Mouse (Mus musculus) hindbrain, embryonic 10.5 days (tissue): Measurements from ENCODE around the gene Slc1a1. TPM values are rescaled to one million over a fixed set of nuclear protein-coding genes. Genes with fewer than 3 reads are reported as not detected.

ENCODE experiments used
- DNase-seq: peaks from one replicate; pipeline ENCODE4 v3.0.0-alpha.2; 2017; ENCODE audit warnings: low spot score
- H3K27ac ChIP-seq: fragments of 300-500 bp; sonication (generic); 2 replicates; pipeline ENCODE4 v1.5.1; 2016; ENCODE audit warnings: mild to moderate bottlenecking, moderate library complexity
- H3K27me3 ChIP-seq: fragments of 300-500 bp; sonication (generic); 2 replicates; pipeline ENCODE4 v1.6.1; 2016; ENCODE audit warnings: mild to moderate bottlenecking; ENCODE audit not compliant: poor library complexity, insufficient read depth, severe bottlenecking
- H3K36me3 ChIP-seq: fragments of 300-500 bp; sonication (generic); 2 replicates; pipeline ENCODE4 v1.6.1; 2016; ENCODE audit warnings: mild to moderate bottlenecking, moderate library complexity
- H3K4me1 ChIP-seq: fragments of 300-500 bp; sonication (generic); replicated peaks from 2 replicates; pipeline ENCODE4 v1.6.1; 2016; ENCODE audit warnings: mild to moderate bottlenecking
- H3K4me3 ChIP-seq: fragments of 300-500 bp; sonication (generic); 2 replicates; pipeline ENCODE4 v1.5.1; 2016; ENCODE audit warnings: mild to moderate bottlenecking, moderate library complexity
- H3K9me3 ChIP-seq: fragments of 300-500 bp; sonication (generic); 2 replicates; pipeline ENCODE4 v1.6.1; 2016; ENCODE audit warnings: mild to moderate bottlenecking, moderate library complexity
- WGBS: fragments of 180-500 bp; shearing (Covaris S2); methylation state at CpG from one replicate; pipeline ENCODE4 v1.1.7; 2016; 5-methylcytosine and 5-hydroxymethylcytosine counted together
- polyA plus RNA-seq: library from polyadenylated mRNA; unstranded; fragments of >200 nt; fragmentation: Nextera tagmentation; extraction: Ambion mirVana; gene quantifications from 2 replicates; pipeline ENCODE4 v1.2.1, GENCODE M21; 2016

Gene Slc1a1
- polyA plus RNA-seq, result 0.42 and 1.2 TPM in 2 replicates

GRCm38 (mm10) chr19:28834798-28835499 lies at the start of gene Slc1a1:
Gene Slc1a1 (plus strand): TSS chr19:28835049.
- under 1% methylated on average over 68 of the region's 68 CpGs for WGBS
- Histone ChIP-seq H3K4me1 (peaks cover 12% of the 10 kb centered on the region; the same call in 1 of the 2 replicates), H3K36me3 (no peaks in the 10 kb centered on the region), H3K27ac (peak within 1 kb of the TSS; percentile 50), H3K4me3 (peak within 1 kb of the TSS; percentile 72), H3K27me3 (peaks cover 45% of the 10 kb centered on the region), H3K9me3 (no peaks in the 10 kb centered on the region)
- peak; percentile 59 for DNase-seq

- Histone ChIP-seq H3K4me1 (no peaks in the 10 kb centered on the region), H3K27ac (no peak overlapping the region), H3K27me3 (no peaks in the 10 kb centered on the region), H3K9me3 (no peaks in the 10 kb centered on the region), H3K4me3 (no peak overlapping the region), H3K36me3 (no peaks in the 10 kb centered on the region)
- WGBS, result 55% methylated on average over 1 of the region's 1 CpGs
- no peak for DNase-seq
Observed at GRCm38 (mm10) chr19:28790196-28790595, 44.7 kb upstream of the Slc1a1 start.

- WGBS, result 89% methylated on average over 2 of the region's 2 CpGs
- Histone ChIP-seq H3K27ac (no peak overlapping the region), H3K27me3 (no peaks in the 10 kb centered on the region), H3K9me3 (no peaks in the 10 kb centered on the region), H3K4me3 (no peak overlapping the region), H3K4me1 (peaks cover 3% of the 10 kb centered on the region; the same call in 1 of the 2 replicates), H3K36me3 (no peaks in the 10 kb centered on the region)
- no peak for DNase-seq
Observed at GRCm38 (mm10) chr19:28793307-28793706, 41.5 kb upstream of the Slc1a1 start.

- 69% methylated on average over 5 of the region's 5 CpGs for WGBS
- Histone ChIP-seq H3K4me3 (no peak overlapping the region), H3K36me3 (no peaks in the 10 kb centered on the region), H3K27me3 (no peaks in the 10 kb centered on the region), H3K9me3 (no peaks in the 10 kb centered on the region), H3K27ac (no peak overlapping the region), H3K4me1 (peaks cover 4% of the 10 kb centered on the region; the same call in 1 of the 2 replicates)
- DNase-seq, result no peak
Observed at GRCm38 (mm10) chr19:28796146-28796848, 38.6 kb upstream of the Slc1a1 start.

GRCm38 (mm10) chr19:28796966-28797365 lies 37.9 kb upstream of the Slc1a1 start:
- H3K36me3 ChIP-seq, result no peaks in the 10 kb centered on the region
- H3K27ac ChIP-seq, result no peak overlapping the region
- H3K4me1 ChIP-seq, result peaks cover 4% of the 10 kb centered on the region; the same call in 1 of the 2 replicates
- H3K27me3 ChIP-seq, result no peaks in the 10 kb centered on the region
- no peak overlapping the region for H3K4me3 ChIP-seq
- DNase-seq, result no peak
- no peaks in the 10 kb centered on the region for H3K9me3 ChIP-seq
- 74% methylated on average over 1 of the region's 1 CpGs for WGBS

GRCm38 (mm10) chr19:28797611-28798010 lies 37.2 kb upstream of the Slc1a1 start:
- H3K27me3 ChIP-seq, result no peaks in the 10 kb centered on the region
- H3K27ac ChIP-seq, result no peak overlapping the region
- no peak for DNase-seq
- WGBS, result 89% methylated on average over 6 of the region's 6 CpGs
- H3K36me3 ChIP-seq, result no peaks in the 10 kb centered on the region
- H3K4me3 ChIP-seq, result no peak overlapping the region
- no peaks in the 10 kb centered on the region for H3K9me3 ChIP-seq
- H3K4me1 ChIP-seq, result peaks cover 4% of the 10 kb centered on the region; the same call in 1 of the 2 replicates

DNA sequence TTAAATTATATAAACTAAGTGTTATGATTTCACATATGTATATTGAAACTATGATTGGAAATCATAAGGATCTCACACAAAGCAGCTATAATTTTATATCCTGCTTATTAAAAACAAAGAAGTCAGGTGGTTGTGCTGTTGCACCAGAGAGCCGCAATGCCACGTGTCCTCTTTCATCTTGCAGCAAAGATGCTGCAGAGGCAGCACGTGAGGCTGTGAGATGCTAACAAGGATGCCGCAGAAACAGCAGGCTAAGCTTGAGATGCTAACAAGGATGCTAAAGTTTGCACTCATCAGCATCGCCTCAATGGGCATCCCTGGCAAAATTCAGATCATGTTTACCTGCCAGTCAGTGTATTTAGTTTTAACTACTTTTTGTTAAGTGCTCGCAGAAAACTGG lies 34.4 kb upstream of the Slc1a1 start:
- H3K27me3 ChIP-seq, result no peaks in the 10 kb centered on the region
- WGBS, result 53% methylated on average over 6 of the region's 6 CpGs
- no peak overlapping the region for H3K4me3 ChIP-seq
- no peak overlapping the region for H3K27ac ChIP-seq
- peaks cover 4% of the 10 kb centered on the region; the same call in 1 of the 2 replicates for H3K4me1 ChIP-seq
- no peaks in the 10 kb centered on the region for H3K36me3 ChIP-seq
- DNase-seq, result no peak
- H3K9me3 ChIP-seq, result no peaks in the 10 kb centered on the region

GRCm38 (mm10) chr19:28806276-28806675 lies 28.6 kb upstream of the Slc1a1 start:
- Histone ChIP-seq H3K4me3 (no peak overlapping the region), H3K9me3 (no peaks in the 10 kb centered on the region), H3K27ac (no peak overlapping the region), H3K27me3 (no peaks in the 10 kb centered on the region), H3K36me3 (no peaks in the 10 kb centered on the region), H3K4me1 (no peaks in the 10 kb centered on the region)
- WGBS, result 87% methylated on average over 6 of the region's 6 CpGs
- DNase-seq, result no peak

- WGBS, result 94% methylated on average over 11 of the region's 11 CpGs
- Histone ChIP-seq H3K27me3 (no peaks in the 10 kb centered on the region), H3K4me3 (no peak overlapping the region), H3K9me3 (no peaks in the 10 kb centered on the region), H3K36me3 (no peaks in the 10 kb centered on the region), H3K4me1 (no peaks in the 10 kb centered on the region), H3K27ac (no peak overlapping the region)
- DNase-seq, result no peak
Observed at GRCm38 (mm10) chr19:28806821-28807496, 27.9 kb upstream of the Slc1a1 start.

DNA sequence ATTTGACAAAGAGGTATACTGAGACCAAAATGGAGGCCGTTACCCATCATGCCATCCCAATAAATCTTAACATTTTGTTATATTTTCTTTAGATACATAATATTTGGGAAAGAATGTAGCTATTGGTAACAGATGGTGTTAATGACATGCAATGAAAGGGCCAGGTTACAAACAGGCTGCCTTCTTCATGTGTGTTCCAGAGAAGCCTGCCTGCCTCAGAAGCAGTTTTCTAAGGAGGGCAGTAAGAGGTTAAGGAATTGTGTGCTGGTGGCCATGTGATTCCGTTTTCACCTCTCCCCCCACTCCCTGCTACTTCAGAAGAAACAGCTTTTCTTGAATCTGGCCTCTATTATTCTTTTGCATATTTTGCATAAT lies 27.4 kb upstream of the Slc1a1 start:
- no peak overlapping the region for H3K27ac ChIP-seq
- no peaks in the 10 kb centered on the region for H3K27me3 ChIP-seq
- no peaks in the 10 kb centered on the region for H3K36me3 ChIP-seq
- no peaks in the 10 kb centered on the region for H3K9me3 ChIP-seq
- H3K4me3 ChIP-seq, result no peak overlapping the region
- WGBS, result 75% methylated on average over 2 of the region's 2 CpGs
- H3K4me1 ChIP-seq, result no peaks in the 10 kb centered on the region
- DNase-seq, result no peak

DNA sequence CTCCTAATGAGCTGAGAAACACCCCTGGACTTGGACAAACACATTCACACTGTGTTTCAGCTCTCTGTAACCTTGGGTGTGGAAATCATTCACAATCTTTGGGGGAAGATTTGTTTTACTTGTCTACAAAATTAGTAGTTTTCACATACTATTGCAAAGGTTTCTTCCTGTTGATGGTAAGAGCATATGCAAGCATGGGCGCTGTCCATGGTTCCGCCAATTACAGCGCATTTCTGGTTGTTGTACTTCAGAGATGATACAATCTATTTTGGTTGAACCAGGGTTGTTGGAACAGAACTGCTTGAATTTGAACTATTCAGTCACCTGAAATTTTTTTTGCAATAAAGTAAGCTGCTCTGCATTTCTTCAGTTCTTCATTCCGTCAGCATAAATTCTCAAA lies 16.6 kb upstream of the Slc1a1 start:
- Histone ChIP-seq H3K9me3 (no peaks in the 10 kb centered on the region), H3K4me3 (no peak overlapping the region), H3K27me3 (no peaks in the 10 kb centered on the region), H3K4me1 (no peaks in the 10 kb centered on the region), H3K36me3 (no peaks in the 10 kb centered on the region), H3K27ac (no peak overlapping the region)
- 79% methylated on average over 4 of the region's 4 CpGs for WGBS
- no peak for DNase-seq

- Histone ChIP-seq H3K27me3 (0 out of 2 replicates have a peak, but pooled peaks cover 3% of the 10 kb centered on the region), H3K36me3 (no peaks in the 10 kb centered on the region), H3K4me1 (peaks cover 8% of the 10 kb centered on the region), H3K9me3 (no peaks in the 10 kb centered on the region), H3K27ac (peak overlapping the region; percentile 29; the same call in 1 of the 2 replicates), H3K4me3 (0 out of 2 replicates have a peak overlapping the region, but pooled peaks have one; percentile 11)
- DNase-seq, result no peak
- WGBS, result 44% methylated on average over 15 of the region's 15 CpGs
Observed at GRCm38 (mm10) chr19:28827697-28828328, 7.0 kb upstream of the Slc1a1 start.
